Mouse (Mus musculus): ENCODE measurements around the gene Klrb1b. TPM values are rescaled to one million over a fixed set of nuclear protein-coding genes. Genes with fewer than 3 reads are reported as not detected.
A peak's percentile ranks its signal among the peaks of the same experiment; 100 is the strongest.

The Klrb1b gene
- polyA plus RNA-seq, 1 experiment: 0.79 TPM

DNA sequence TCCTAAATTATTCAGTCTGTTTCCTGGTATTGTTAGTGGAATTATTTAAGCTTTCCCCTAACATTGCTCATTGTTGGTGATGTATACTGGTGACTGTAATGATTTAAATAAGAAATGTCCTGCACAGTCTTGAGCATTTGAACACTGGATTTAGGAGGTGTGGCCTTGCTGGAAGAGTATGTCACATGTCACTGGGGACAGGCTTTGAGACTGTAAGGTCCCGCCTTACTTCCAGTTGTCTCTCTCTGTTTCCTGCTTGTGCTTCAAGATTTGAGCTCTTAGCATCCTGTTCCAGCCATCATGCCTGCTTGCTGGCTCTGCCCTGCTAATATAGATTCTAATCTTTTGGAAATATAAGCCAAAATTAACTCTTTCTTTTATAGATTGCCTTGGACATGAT, 60.9 kb downstream of the Klrb1b start:
- 74% methylated on average over 1 of the region's 1 CpGs for WGBS
- DNase-seq (ENCODE audit: low read depth, low spot score): no peak

DNA sequence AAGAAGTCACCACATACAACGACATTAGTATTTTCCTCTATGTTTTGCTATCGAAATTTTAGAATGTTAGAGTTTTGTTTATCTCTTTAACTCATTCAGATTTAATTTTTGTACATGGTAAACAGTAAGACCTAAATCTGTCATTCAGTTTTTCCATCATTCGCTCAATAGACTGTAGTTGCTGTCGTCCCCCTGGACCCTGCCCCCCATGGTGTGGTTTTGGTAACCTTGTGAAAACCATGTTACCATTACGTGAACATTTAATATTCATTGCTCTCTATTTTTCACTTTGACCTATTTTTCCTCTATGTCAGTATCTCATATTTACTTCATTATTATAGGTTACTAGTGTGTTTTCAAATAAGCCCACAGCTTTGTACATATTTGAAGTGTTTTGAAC, 61.5 kb downstream of the Klrb1b start:
- 24% methylated on average over 5 of the region's 5 CpGs for WGBS
- DNase-seq (ENCODE audit: low read depth, low spot score): no peak

DNA sequence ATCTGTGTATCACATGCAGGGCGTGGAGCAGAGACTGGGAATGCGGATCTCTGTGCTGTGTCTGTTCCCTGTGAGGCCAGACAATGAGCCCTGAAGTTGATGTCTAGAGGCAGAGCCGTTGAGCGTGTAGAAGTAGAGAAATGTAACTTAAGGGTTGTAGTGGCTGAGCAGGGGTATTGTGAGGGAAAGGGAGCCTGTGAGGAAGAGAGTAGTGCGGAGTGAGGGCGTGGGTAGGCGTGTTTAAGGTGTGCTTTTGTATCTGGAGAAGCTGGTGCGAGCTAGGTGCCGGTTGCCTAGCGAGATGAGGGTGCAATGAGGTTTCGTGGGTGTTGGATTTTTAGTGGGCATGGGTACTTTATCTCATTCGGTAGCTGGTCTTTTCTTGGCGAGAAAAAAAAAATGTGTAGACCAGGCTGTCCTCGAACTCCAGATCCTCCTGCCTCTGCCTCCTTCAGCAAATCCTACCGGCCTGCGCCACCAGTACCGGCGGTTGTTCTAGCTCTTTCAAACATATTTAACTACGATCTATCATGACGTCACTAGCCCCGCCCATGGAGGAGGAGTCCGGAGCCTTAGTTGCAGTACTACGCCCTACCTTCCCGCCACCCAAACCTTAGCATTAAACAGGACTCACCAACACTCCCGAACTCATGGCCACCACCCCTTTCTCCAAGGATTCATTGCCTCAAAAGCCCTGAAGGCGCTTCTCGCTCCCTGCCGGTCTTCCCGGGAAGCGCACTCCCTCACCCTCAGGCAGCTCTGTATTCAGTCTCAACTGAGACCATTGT, 62.2 kb downstream of the Klrb1b start:
- 2% methylated on average over 30 of the region's 30 CpGs for WGBS
- DNase-seq (ENCODE audit: low read depth, low spot score): peak; percentile 93

Other genes starting within 250 kb of the Klrb1b start
- gene A2ml1, start 244.7 kb downstream of the Klrb1b start, polyA plus RNA-seq (2012; rRNA removed): 0.24 and 0.71 TPM in 2 replicates
- gene Klrb1a, start 202.8 kb downstream of the Klrb1b start, polyA plus RNA-seq (2012; rRNA removed): 0.30 and 0.41 TPM in 2 replicates
- gene Clec2h, start 163.9 kb downstream of the Klrb1b start, polyA plus RNA-seq (2012; rRNA removed): 252 and 368 TPM in 2 replicates
- gene Klrb1, start 103.3 kb downstream of the Klrb1b start, polyA plus RNA-seq (2012; rRNA removed): 0.26 and 0.27 TPM in 2 replicates
- 0.21 and 0.31 TPM in 2 replicates for gene Klrb1c, start 37.1 kb downstream of the Klrb1b start, polyA plus RNA-seq (2012; rRNA removed)
- gene Gm44511, start within 50 bp of the Klrb1b start, polyA plus RNA-seq (2012; rRNA removed): 1.6 TPM in 1 of 2 replicates, not detected in the other
- gene Clec2i, start 61.3 kb upstream of the Klrb1b start, polyA plus RNA-seq (2012; rRNA removed): 0.25 and 0.59 TPM in 2 replicates
- gene BC035044, start 64.8 kb upstream of the Klrb1b start, polyA plus RNA-seq (2012; rRNA removed): 2.2 and 2.6 TPM in 2 replicates
- gene Clec2g, start 108.0 kb upstream of the Klrb1b start, polyA plus RNA-seq (2012; rRNA removed): 0.21 TPM in 1 of 2 replicates, not detected in the other
- gene Klrb1f, start 219.6 kb upstream of the Klrb1b start, polyA plus RNA-seq (2012; rRNA removed): 0.19 and 1.2 TPM in 2 replicates